Mouse (Mus musculus) neural tube, embryonic 10.5 days (tissue): Measurements from ENCODE around the gene Zdhhc14.

ENCODE experiments used
- DNase-seq: peaks from one replicate; pipeline ENCODE4 v3.0.0-alpha.2; 2017; ENCODE audit warnings: low spot score; ENCODE audit errors: extremely low spot score

The Zdhhc14 gene

GRCm38 (mm10) chr17:5504969-5505368 is 12.6 kb downstream of the Zdhhc14 start:
- no peak for DNase-seq

- DNase-seq, result no peak
These were observed 14.2 kb downstream of the Zdhhc14 start for GRCm38 (mm10) chr17:5506553-5506952.

GRCm38 (mm10) chr17:5506988-5507387 is 14.6 kb downstream of the Zdhhc14 start:
- no peak for DNase-seq

DNA sequence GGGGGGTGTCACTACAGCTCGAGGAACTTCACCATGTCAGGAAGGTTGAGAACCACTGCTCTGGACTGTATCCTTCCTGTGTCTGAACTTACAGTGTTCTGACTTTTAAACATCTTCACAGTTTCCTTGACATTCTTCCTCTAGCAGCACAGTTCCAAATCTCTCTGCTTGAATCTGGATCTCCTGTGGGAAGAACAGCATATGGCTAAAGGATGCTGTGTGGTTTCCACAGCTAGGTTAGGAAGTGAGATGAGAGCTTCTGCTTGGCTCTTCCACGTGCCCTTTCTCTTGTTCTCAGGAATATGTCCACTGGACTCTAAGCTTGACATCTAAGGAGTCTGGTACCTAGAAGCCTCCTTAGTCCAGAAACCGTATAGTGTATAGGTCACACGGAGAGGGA is 15.7 kb downstream of the Zdhhc14 start:
- DNase-seq, result no peak

DNA sequence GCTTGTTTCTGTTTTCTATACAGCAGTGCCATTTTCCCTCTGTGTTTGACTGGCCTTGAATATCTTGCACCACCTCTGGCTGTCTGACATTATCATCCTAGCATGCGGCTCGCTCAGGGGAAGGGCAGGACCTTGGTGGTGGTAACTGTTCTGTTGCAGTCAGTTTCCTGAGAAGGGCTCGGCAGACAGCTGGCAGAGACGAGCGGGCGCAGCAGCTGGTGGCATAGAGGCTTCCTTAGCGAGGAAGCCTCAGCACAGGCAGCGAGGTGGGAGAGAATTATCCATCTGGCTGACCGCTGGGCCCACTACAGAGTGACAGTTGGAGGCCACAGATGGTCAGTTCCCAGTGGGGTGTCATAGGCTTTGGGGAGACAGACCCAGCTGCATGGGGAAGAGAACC is 18.2 kb downstream of the Zdhhc14 start:
- no peak for DNase-seq

DNA sequence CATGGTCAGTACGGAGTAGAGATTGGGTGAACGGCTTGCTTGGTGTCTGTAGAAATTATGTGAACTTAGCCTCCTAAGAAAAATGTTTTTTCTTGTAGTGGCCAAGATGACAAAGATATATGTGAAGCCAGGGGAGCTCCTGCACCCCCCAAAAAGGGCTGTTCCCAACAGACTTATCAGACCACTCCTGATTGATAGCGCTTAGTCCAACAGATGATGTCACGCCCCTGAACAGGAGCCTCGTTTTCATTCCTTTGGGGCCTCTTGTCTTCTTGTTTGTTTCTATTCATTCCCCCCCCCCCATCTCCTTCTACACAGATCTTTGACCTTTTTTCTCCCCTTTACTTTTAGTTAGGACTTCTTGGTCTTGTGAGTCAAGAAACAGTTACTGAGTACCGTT is 19.4 kb downstream of the Zdhhc14 start:
- no peak for DNase-seq

GRCm38 (mm10) chr17:5519466-5519865 is 27.1 kb downstream of the Zdhhc14 start:
- DNase-seq, result no peak

GRCm38 (mm10) chr17:5519910-5520592 is 27.7 kb downstream of the Zdhhc14 start:
- no peak for DNase-seq

DNA sequence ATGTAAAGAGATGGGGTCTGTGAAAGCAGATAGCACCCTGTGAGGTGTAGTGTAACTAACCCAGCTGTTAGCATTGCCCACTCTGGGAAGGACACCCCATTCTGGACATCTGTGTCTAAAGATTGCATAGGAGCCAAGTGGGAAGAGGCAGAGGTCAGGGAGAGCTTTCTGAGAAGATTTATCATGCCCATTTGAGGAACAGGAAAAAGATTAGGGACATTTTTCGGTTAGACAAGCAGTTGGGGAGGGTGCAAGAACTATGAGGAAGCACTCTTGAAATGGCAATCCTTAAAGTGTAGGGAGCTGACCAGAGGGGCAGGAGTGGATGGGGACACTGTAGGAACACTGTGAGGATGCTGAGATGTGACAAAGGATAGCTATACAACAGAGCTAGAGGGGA is 29.2 kb downstream of the Zdhhc14 start:
- no peak for DNase-seq

- no peak for DNase-seq
These were observed 37.2 kb downstream of the Zdhhc14 start for GRCm38 (mm10) chr17:5529552-5529951.

GRCm38 (mm10) chr17:5532816-5533215 is 40.5 kb downstream of the Zdhhc14 start:
- no peak for DNase-seq

DNA sequence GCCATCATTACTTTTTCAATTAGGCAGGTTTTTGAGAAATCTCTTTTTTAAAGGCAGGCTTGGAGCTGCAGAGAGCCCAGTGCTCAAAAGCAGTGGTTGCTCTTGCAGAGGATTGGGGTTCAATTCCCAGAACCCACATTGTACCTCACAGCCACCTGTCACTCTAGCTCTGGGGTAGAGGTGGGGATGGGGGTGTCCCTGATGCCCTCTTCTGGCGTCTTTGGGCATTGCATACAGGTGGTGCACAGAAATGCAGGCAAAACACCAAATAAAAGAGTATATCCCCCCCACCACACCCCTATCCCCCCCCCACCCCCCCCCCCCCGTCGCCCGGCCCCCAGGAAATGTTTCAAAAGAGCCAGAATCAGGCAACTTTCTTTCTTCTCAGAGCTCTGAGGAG is 43.0 kb downstream of the Zdhhc14 start:
- no peak for DNase-seq

- no peak for DNase-seq
These were observed 44.1 kb downstream of the Zdhhc14 start for GRCm38 (mm10) chr17:5536259-5537094.

DNA sequence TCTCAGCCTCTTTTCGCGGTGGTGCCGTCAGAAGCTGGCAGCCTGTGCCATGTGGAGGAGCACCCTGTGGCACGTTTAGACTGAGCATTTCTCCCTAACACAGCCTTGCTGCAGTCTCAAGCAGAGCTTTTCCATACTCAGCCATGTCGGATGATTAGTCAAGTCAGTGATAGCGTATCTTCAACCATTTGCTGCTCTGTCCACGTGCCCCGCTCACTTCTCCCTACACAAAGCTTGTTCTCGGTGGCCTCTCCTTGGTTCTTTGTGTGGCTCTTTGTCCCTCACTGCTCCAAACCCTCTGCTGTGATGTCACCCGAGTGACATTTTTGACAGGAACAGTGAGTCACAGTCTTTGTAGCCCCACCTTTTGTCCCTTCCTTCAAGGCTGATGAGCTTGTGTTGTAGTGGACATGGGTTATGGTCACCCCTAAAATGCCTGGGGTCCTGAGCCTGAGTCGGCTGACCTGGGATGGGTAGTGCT is 44.8 kb downstream of the Zdhhc14 start:
- no peak for DNase-seq

DNA sequence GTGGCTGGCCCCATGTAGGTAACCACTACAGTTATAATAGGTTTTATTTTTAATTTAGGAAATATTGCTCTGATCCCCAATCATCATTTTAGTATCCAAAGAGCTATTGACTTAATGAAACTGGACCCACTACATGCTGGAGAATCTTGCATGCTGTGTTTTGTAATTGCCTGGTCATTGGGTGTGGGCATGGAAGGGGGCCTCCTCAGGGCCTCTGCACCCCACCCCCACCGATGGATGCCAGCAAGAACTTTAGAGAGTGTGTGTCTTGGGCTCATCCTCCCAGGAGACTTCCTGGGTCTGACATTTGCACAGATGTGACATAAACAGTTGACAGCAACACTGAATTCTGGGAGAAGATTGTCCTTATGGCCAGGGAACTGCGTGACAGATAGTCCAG is 49.8 kb downstream of the Zdhhc14 start:
- no peak for DNase-seq

- no peak for DNase-seq
These were observed 51.7 kb downstream of the Zdhhc14 start for GRCm38 (mm10) chr17:5544065-5544464.

GRCm38 (mm10) chr17:5545065-5545464 is 52.7 kb downstream of the Zdhhc14 start:
- DNase-seq, result no peak

DNA sequence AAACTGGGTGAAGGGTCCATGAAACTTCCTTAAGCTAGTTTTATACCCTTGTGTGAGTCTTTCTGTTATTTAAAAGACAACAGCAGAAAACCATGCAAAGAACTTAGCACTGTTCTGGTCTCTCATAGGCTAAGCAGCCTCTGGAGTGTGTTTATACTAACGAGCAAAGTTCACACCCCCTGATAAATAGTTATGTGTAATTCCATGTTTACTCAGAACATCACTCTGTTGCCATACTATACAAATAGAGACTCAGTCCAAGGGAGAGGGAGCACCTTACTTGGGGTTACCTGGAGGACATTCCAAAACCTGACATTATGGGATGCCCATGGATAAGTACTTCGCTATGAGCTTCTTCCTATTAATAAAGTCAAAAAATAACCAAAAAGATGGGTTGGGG is 56.2 kb downstream of the Zdhhc14 start:
- DNase-seq, result no peak

- DNase-seq, result no peak
These were observed 57.1 kb downstream of the Zdhhc14 start for GRCm38 (mm10) chr17:5549460-5549859.

DNA sequence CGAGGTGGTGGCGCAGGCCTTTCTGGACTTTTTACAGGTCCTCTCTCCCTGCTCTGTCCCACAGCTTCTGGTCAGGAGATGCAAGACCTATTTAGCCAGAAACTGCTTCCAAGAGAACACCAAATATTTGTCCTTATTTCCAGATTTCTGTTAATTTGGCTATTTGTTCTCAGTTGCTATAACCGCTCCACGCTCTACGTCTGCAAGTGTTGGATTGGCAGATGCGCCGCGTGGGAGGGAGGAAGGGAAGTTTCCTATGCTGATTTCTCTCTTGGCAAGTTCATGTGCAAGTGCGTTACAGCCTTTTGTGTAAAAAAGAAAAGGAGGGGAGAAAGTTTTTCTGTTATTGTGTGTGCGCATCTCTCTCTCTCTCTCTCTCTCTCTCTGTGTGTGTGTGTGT is 58.1 kb downstream of the Zdhhc14 start:
- DNase-seq, result no peak

- no peak for DNase-seq
These were observed 58.8 kb downstream of the Zdhhc14 start for GRCm38 (mm10) chr17:5551136-5551535.

DNA sequence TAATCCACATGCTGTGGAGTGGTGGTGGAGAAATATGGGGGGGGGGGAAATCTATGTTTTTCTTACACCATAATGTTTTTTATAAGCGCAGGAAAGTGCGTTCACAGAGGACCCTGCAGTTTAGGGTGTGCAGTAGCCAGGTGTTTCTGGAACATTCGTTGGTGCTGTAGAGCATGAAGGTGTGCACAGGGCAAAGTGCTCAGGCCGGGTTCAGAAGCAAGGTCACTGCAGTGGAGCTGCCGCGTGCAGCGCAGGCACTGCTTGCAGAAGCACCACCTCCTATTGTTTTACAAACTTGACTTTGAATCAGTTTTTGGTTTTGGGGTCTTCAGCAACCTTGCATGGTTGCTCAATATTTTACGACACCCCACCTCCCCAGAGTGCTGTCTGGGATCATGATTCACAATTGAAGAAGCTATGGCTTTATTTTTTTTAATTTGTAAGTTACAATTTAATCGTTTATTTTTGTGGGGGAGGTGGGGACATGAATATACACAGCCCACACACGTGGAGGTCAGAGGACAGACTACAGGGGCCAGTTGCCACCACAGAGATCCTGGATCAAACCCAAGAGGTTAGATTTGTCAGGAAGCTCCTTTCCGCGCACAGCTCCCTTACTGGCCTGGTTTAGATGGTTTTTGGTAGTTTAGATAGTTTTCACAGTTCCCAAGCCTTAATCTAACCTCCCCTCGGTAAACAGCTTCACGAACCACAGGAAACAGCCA is 59.8 kb downstream of the Zdhhc14 start:
- DNase-seq, result no peak
